Mouse (Mus musculus) myocyte (in vitro differentiated cells): ENCODE results near the gene Dohh.

Experiments used
- MAX ChIP-seq: IDR thresholded peaks from one replicate; pipeline ENCODE4 v1.6.1; 2011; ENCODE audit warnings: low read depth, mild to moderate bottlenecking, control low read depth
- POLR2A ChIP-seq: IDR thresholded peaks from one replicate; pipeline ENCODE4 v1.6.1; 2011; ENCODE audit warnings: low read depth, mild to moderate bottlenecking, control low read depth, moderate library complexity; ENCODE audit not compliant: insufficient read length

- TF ChIP-seq POLR2A (peak; percentile 9), MAX (no peak)
Observed at GRCm38 (mm10) chr10:81400371-81401204, 16.4 kb downstream of the Dohh start.
